Mouse (Mus musculus): ENCODE measurements around the gene Aebp2. TPM values are rescaled to one million over a fixed set of nuclear protein-coding genes. Genes with fewer than 3 reads are reported as not detected.
A peak's percentile ranks its signal among the peaks of the same experiment; 100 is the strongest.

The Aebp2 gene
- total RNA-seq, 2 experiments from 2014 or later = 45.9 to 47.1 TPM

DNA sequence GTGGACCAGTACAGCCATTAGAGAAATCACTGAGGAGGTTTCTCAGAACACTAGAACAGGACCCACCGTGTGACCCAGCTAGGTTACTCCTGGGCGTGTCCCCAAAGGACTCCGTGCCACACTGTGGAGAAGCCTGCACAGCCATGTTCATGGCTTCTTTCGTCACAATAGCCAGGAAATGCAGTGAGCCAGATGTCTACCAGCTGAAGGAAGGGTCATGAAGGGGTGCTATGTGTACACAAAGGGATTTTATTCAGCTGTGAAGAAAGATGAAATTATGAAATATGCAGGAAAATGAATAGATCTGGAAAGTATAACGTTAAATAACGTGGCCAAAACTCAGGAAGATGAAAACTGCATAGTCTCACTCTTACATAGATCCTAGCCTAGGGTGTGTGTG is 69.7 kb downstream of the Aebp2 start:
- DNase-seq (ENCODE audit: low spot score in 2 of 2) = no peak

GRCm38 (mm10) chr6:140696192-140696879 is 73.9 kb downstream of the Aebp2 start:
- no peak for DNase-seq (ENCODE audit: low spot score in 2 of 2)

DNA sequence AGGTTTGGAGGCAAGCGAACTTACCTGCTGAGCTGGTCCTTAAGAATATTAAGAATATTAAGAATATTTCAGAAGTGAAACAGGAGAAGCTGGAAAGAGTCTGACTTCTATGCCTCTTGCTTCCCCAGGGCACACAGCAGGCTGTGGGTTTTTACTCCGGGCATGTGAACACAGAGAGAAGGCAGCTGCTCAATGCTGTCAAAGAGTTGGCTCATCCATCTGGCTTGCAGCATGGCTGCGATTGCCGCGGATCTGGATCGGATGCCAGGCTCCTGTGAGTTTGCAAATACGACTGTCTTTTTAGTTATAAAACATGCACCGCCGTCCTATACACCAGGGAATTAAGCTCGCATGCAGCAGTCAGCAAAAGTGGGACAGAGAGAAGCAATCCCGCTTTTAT is 75.5 kb downstream of the Aebp2 start:
- peak; percentile 65 to 74 for DNase-seq (ENCODE audit: low spot score in 2 of 2)

GRCm38 (mm10) chr6:140698596-140698995 is 76.1 kb downstream of the Aebp2 start:
- no peak for DNase-seq (ENCODE audit: low spot score in 2 of 2)

DNA sequence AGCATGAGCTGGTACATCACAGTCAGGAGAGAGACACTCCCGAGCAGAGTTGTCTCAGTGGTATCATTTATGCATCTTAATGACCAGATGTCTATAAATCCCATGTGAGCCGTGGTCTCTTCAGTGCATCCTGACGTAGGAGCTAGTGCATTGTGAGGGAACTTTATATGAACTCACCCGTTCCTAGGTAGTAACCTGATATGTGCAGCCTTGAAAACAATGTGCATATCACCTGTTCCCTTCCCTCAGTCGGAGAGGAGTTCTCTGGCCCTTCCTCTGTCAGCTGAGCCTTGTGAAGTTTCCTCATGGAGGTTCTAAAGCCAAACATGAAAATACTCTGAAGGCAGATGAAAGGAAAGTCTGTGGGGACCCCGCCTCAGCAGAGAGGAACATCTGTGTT is 78.8 kb downstream of the Aebp2 start:
- DNase-seq (ENCODE audit: low spot score in 2 of 2) = no peak

GRCm38 (mm10) chr6:140705132-140705531 is 82.7 kb downstream of the Aebp2 start:
- no peak for DNase-seq (ENCODE audit: low spot score in 2 of 2)

GRCm38 (mm10) chr6:140706056-140706455 is 83.6 kb downstream of the Aebp2 start:
- no peak for DNase-seq (ENCODE audit: low spot score in 2 of 2)

DNA sequence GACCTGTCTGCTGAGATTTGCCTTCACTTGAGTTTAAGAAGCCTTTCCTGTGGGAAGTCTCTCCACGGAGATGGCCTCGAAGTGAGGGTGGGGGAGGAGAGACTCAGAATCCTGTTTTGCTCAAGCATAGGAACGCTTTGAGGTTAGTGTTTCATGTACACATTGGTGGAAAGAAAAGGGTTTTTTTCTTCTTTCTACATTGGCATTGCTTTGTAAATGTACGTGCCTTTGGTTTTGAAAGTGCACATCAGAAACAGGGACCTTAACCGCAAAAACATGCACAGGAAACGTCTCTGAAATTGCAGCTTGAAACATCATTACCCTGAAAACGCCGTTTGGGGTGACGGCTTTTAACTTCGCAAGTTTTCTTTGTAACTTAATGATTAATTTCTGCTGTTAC is 85.6 kb downstream of the Aebp2 start:
- no peak for DNase-seq (ENCODE audit: low spot score in 2 of 2)

DNA sequence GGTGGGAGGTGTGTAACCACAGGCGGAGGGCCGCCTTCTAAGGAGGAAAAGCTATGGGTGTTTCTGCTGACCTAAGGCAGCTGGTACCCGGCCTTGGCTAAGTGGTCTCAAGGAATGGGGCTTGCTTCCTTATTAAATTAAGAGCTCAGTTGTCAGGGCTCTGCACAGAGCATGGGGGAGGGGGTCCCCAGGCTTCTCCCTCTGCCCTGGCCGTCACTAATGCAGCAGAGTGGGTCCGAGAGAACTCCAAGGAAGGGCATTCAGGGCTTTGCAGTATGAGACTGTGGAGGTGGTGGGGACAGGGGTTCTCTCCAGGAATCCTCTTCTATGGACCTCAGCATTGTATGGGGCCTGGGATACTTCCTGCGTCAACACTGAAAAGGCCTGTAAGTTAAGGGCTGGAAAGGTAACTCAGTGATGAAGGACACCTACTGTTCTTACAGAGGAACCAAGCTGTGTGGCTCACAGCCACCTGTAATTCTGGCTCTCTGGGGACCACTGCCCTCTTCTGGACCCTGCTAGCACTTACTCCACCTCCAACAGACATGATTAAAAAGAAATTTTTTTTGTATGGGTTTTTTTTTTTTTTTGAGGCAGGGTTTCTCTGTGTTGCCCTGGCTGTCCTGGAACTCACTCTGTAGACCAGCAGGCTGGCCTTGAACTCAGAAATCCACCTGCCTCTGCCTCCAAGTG is 87.1 kb downstream of the Aebp2 start:
- no peak for DNase-seq (ENCODE audit: low spot score in 2 of 2)

DNA sequence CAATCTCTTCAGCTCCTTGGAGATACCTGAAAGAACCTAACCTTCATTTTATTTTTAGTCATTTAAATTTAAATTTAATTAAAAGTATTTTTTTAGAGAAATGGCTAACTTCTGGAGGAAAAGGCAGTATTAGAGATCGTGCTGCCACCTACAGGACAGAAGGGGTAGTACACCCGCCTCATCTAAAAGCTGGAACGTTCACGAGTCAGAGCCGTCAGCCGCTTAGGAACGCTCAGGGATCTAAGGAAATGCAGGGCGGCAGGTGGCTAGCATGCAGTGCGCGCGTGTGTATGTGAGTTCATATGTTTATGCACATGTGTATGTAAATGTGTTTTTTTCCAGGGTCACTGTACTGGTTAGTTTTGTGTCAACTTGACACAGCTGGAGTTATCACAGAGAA is 90.3 kb downstream of the Aebp2 start:
- DNase-seq (ENCODE audit: low spot score in 2 of 2) = peak; percentile 79 to 86

GRCm38 (mm10) chr6:140714905-140715365 is 92.5 kb downstream of the Aebp2 start:
- peak; percentile 87 to 89 for DNase-seq (ENCODE audit: low spot score in 2 of 2)

DNA sequence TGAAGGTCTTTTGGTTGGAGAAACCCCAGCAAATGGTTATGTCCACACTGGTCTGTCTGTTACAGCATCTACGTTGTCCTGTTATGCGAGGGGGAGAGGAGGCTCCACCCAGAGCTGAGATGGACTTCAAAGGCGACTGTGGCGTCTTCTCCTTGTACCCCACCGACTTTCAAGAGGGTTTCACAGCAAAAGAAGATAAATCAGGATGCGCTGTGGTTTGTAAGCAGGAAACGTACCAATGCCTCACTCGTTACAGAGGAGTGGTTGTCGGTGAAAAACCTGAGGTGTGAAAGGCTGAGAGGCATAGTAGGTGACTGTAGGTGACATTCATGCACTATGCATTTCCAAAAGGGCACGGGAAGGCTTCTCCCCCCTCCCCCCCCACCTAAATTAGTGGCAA is 99.6 kb downstream of the Aebp2 start:
- DNase-seq (ENCODE audit: low spot score in 2 of 2) = no peak

Other genes with a start within 250 kb of the Aebp2 start
- 10 to 100 TPM; 55.2 to 64.0 TPM for gene Plekha5, start 198.6 kb upstream of the Aebp2 start, total RNA-seq (2021)
- gene Gm11077, start 106.6 kb downstream of the Aebp2 start, total RNA-seq (2021) = not detected

All from layer of hippocampus, postnatal 10 days (tissue).